Mouse (Mus musculus): ENCODE measurements around the gene Morc1. TPM values are rescaled to one million over a fixed set of nuclear protein-coding genes. Genes with fewer than 3 reads are reported as not detected.
A peak's percentile ranks its signal among the peaks of the same experiment; 100 is the strongest.

Gene Morc1
- total RNA-seq, 2 experiments from 2014 or later, result not detected

GRCm38 (mm10) chr16:48621019-48621418 lies 190.0 kb downstream of the Morc1 start:
- no peak for ATAC-seq (replicated peaks; ENCODE audit: poor library complexity)

- peak; percentile 85 for ATAC-seq (replicated peaks; ENCODE audit: poor library complexity)
Measured at GRCm38 (mm10) chr16:48623447-48623846, 192.4 kb downstream of the Morc1 start.

GRCm38 (mm10) chr16:48626186-48626585 lies 195.1 kb downstream of the Morc1 start:
- no peak; the same call in 1 of the 2 replicates for ATAC-seq (replicated peaks; ENCODE audit: poor library complexity)

GRCm38 (mm10) chr16:48627296-48627695 lies 196.3 kb downstream of the Morc1 start:
- ATAC-seq (replicated peaks; ENCODE audit: poor library complexity), result 0 out of 2 replicates have a peak, but pooled peaks have one; percentile 23

GRCm38 (mm10) chr16:48629710-48630109 lies 198.7 kb downstream of the Morc1 start:
- no peak for ATAC-seq (replicated peaks; ENCODE audit: poor library complexity)

GRCm38 (mm10) chr16:48630466-48630865 lies 199.4 kb downstream of the Morc1 start:
- ATAC-seq (replicated peaks; ENCODE audit: poor library complexity), result no peak

GRCm38 (mm10) chr16:48632351-48632750 lies 201.3 kb downstream of the Morc1 start:
- ATAC-seq (replicated peaks; ENCODE audit: poor library complexity), result peak; percentile 57

GRCm38 (mm10) chr16:48646246-48646645 lies 215.2 kb downstream of the Morc1 start:
- no peak for ATAC-seq (replicated peaks; ENCODE audit: poor library complexity)

GRCm38 (mm10) chr16:48671696-48672095 lies 240.7 kb downstream of the Morc1 start:
- peak; percentile 75 for ATAC-seq (replicated peaks; ENCODE audit: poor library complexity)

GRCm38 (mm10) chr16:48672664-48673063 lies 241.6 kb downstream of the Morc1 start:
- no peak for ATAC-seq (replicated peaks; ENCODE audit: poor library complexity)

- ATAC-seq (replicated peaks; ENCODE audit: poor library complexity), result peak; percentile 84
Measured at GRCm38 (mm10) chr16:48675607-48676006, 244.6 kb downstream of the Morc1 start.

- ATAC-seq (replicated peaks; ENCODE audit: poor library complexity), result no peak
Measured at GRCm38 (mm10) chr16:48676205-48676604, 245.2 kb downstream of the Morc1 start.

GRCm38 (mm10) chr16:48677381-48677780 lies 246.3 kb downstream of the Morc1 start:
- ATAC-seq (replicated peaks; ENCODE audit: poor library complexity), result peak; percentile 72

GRCm38 (mm10) chr16:48678029-48678428 lies 247.0 kb downstream of the Morc1 start:
- ATAC-seq (replicated peaks; ENCODE audit: poor library complexity), result peak; percentile 47

Other genes with a start within 250 kb of the Morc1 start
- gene Dppa4, start 147.5 kb upstream of the Morc1 start, total RNA-seq (2015), result not detected in 2 replicates
- gene Dppa4, start 147.5 kb upstream of the Morc1 start, total RNA-seq (2017), result not detected in 2 replicates
- gene Dppa2, start 127.3 kb upstream of the Morc1 start, total RNA-seq (2015), result not detected in 2 replicates
- gene Dppa2, start 127.3 kb upstream of the Morc1 start, total RNA-seq (2017), result not detected in 2 replicates
- gene Gm5485, start 18.8 kb upstream of the Morc1 start, total RNA-seq (2015), result not detected in 2 replicates
- not detected in 2 replicates for gene Gm5485, start 18.8 kb upstream of the Morc1 start, total RNA-seq (2017)